Mouse (Mus musculus): ENCODE measurements at regions not wholly inside any gene's neighbourhood (a gene's known extent, or its start where the extent isn't known, plus 50 kb on each side); places are given as distances from the start of the nearest gene placed in this dataset.

DNA sequence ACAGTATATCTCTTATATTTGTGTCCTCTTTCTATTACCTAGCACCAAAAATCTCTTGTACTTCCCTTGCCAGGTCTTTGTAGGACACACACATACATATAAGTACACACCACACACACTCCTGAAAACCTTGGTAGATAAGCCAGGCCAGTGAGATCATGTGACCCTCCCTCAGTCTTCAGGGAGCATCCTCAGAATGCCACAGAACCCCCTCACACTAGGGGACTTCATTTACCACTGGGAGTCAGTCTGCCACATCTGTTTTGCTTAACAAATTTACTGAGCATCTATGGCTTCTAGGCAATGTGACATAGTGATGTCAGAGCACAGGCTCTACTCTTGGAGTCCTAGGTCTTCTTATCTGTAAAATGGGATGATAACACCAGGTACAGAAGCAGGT lies 67.3 kb upstream of the Haao start:
- no peak for TF ChIP-seq CTCF (IDR thresholded peaks at IDR 0.05; ENCODE audit: low read depth, low read length)
- no peak for TF ChIP-seq POLR2A (IDR thresholded peaks at IDR 0.05; ENCODE audit: borderline replicate concordance, low read depth, low read length)
